Mouse (Mus musculus) C3H10T1/2 (cell line): Measurements from ENCODE around the gene Ano3. TPM values are rescaled to one million over a fixed set of nuclear protein-coding genes. Genes with fewer than 3 reads are reported as not detected.

Experiments used
- polyA plus RNA-seq, 2 experiments: library from polyadenylated mRNA; unstranded; fragments of >200 nt; fragmentation: generic; extraction: Trizol; gene quantifications; one replicate each; pipeline ENCODE4 v1.2.1; 2012; ENCODE audit warnings: missing spikeins in 2 of 2

Gene Ano3
- polyA plus RNA-seq: under 1 TPM in 1 of 2 experiments, not detected in 1; 0.02 TPM

DNA sequence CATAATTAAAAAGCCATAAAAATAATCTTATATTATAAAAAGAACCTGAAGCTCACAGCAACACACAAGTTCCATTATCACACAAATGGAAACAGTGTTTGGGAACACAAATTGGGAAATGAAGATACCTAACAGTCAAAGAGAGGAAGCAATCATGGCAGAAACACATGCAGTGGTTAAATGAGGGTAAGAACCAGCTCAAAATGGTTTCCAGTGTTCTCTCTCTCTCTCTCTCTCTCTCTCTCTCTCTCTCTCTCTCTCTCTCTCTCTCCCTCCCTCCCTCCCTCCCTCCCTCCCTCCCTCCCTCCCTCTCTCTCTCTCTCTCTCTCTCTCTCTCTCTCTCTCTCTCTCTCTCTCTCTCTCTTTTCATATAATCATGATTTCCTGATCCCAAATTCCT is at the start of gene Ano3:
Gene Ano3, minus strand, starts transcription at position 101 of the 400 bp plus-strand sequence.

DNA sequence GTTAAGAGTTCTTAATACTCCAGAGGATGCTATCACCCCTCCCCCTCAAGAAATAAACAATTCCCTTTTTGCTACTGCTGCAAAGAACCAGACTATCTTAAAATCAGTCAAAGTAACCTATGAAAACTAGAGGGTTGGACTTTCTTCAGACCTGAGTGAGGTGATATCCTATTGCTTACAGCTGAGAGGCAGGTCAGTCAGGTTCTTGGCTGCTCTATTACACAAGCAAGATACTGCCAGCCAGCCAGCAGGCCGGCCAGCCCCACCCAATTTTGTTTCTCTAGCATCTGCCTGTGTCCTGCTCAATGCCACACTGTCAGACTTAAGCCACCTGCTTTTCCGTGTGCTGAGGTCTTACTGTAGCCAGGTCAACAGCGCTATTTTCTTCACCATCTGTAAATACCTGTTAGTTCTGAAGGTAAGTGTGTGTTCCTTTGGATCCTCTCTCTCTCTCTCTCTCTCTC is 229.4 kb downstream of the Ano3 start, which contains the start of gene Muc15:
Gene Muc15, plus strand, starts transcription at position 51 of the 464 bp plus-strand sequence.

Other genes with a start within 250 kb of the Ano3 start
- gene Muc15, start 229.6 kb downstream of the Ano3 start, polyA plus RNA-seq: not detected
- gene Gm13941, start 155.1 kb upstream of the Ano3 start, polyA plus RNA-seq: not detected
- gene Gm15130, start 202.0 kb upstream of the Ano3 start, polyA plus RNA-seq: not detected